Mouse (Mus musculus) limb, embryonic 12.5 days (tissue): ENCODE data around the gene Hbb-bh1. TPM values are rescaled to one million over a fixed set of nuclear protein-coding genes. Genes with fewer than 3 reads are reported as not detected.

Experiments used
- polyA plus RNA-seq: library from polyadenylated mRNA; unstranded; fragments of >200 nt; fragmentation: Nextera tagmentation; extraction: Ambion mirVana; gene quantifications from 2 replicates; pipeline ENCODE4 v1.2.1, GENCODE M21; 2016

The Hbb-bh1 gene
- polyA plus RNA-seq, 1 experiment from 2014 or later: 622 TPM

Other genes with a start within 250 kb of the Hbb-bh1 start
- not detected in 2 replicates for gene Olfr619, start 242.6 kb downstream of the Hbb-bh1 start, polyA plus RNA-seq
- not detected in 2 replicates for gene Olfr620, start 230.6 kb downstream of the Hbb-bh1 start, polyA plus RNA-seq
- not detected in 2 replicates for gene Olfr622, start 200.5 kb downstream of the Hbb-bh1 start, polyA plus RNA-seq
- gene Olfr623, start 179.5 kb downstream of the Hbb-bh1 start, polyA plus RNA-seq: not detected in 2 replicates
- gene Olfr624, start 172.0 kb downstream of the Hbb-bh1 start, polyA plus RNA-seq: 0.06 and 0.11 TPM in 2 replicates
- gene Olfr625-ps1, start 160.4 kb downstream of the Hbb-bh1 start, polyA plus RNA-seq: not detected in 2 replicates
- not detected in 2 replicates for gene Olfr243, start 128.5 kb downstream of the Hbb-bh1 start, polyA plus RNA-seq
- not detected in 2 replicates for gene Olfr628, start 112.8 kb downstream of the Hbb-bh1 start, polyA plus RNA-seq
- not detected in 2 replicates for gene Olfr629, start 98.2 kb downstream of the Hbb-bh1 start, polyA plus RNA-seq
- not detected in 2 replicates for gene Olfr630, start 85.8 kb downstream of the Hbb-bh1 start, polyA plus RNA-seq
- not detected in 2 replicates for gene Olfr69, start 71.6 kb downstream of the Hbb-bh1 start, polyA plus RNA-seq
- not detected in 2 replicates for gene Olfr68, start 63.5 kb downstream of the Hbb-bh1 start, polyA plus RNA-seq
- not detected in 2 replicates for gene Olfr67, start 51.3 kb downstream of the Hbb-bh1 start, polyA plus RNA-seq
- 836 and 850 TPM in 2 replicates for gene Hbb-bt, start 29.2 kb downstream of the Hbb-bh1 start, polyA plus RNA-seq
- gene Hbb-bs, start 15.1 kb downstream of the Hbb-bh1 start, polyA plus RNA-seq: 651 and 737 TPM in 2 replicates
- gene Hbb-bh2, start 2.6 kb downstream of the Hbb-bh1 start, polyA plus RNA-seq: not detected in 2 replicates
- 8,935 and 9,118 TPM in 2 replicates for gene Hbb-y, start 10.1 kb upstream of the Hbb-bh1 start, polyA plus RNA-seq
- not detected in 2 replicates for gene Olfr66, start 43.1 kb upstream of the Hbb-bh1 start, polyA plus RNA-seq
- not detected in 2 replicates for gene Olfr64, start 51.3 kb upstream of the Hbb-bh1 start, polyA plus RNA-seq
- gene Olfr65, start 60.3 kb upstream of the Hbb-bh1 start, polyA plus RNA-seq: not detected in 2 replicates
- not detected in 2 replicates for gene Olfr631, start 85.7 kb upstream of the Hbb-bh1 start, polyA plus RNA-seq
- not detected in 2 replicates for gene Olfr632, start 91.2 kb upstream of the Hbb-bh1 start, polyA plus RNA-seq
- gene Olfr633, start 101.3 kb upstream of the Hbb-bh1 start, polyA plus RNA-seq: not detected in 2 replicates
- not detected in 2 replicates for gene Olfr635, start 128.0 kb upstream of the Hbb-bh1 start, polyA plus RNA-seq
- gene Olfr638, start 155.6 kb upstream of the Hbb-bh1 start, polyA plus RNA-seq: not detected in 2 replicates
- not detected in 2 replicates for gene Olfr639, start 174.1 kb upstream of the Hbb-bh1 start, polyA plus RNA-seq
- gene Olfr640, start 182.4 kb upstream of the Hbb-bh1 start, polyA plus RNA-seq: not detected in 2 replicates
- not detected in 2 replicates for gene Olfr641, start 192.3 kb upstream of the Hbb-bh1 start, polyA plus RNA-seq
- gene Olfr642, start 209.5 kb upstream of the Hbb-bh1 start, polyA plus RNA-seq: not detected in 2 replicates
- not detected in 2 replicates for gene 4930516K23Rik, start 218.3 kb upstream of the Hbb-bh1 start, polyA plus RNA-seq
- gene Olfr644, start 228.7 kb upstream of the Hbb-bh1 start, polyA plus RNA-seq: not detected in 2 replicates
- not detected in 2 replicates for gene Olfr645, start 242.3 kb upstream of the Hbb-bh1 start, polyA plus RNA-seq